ENCODE assay signal across 8 mouse cellular contexts in genomic region chr3:95658868-95659712, GRCm38 (mm10). TPM values are rescaled to one million over a fixed set of nuclear protein-coding genes. Genes with fewer than 3 reads are reported as not detected.
DNase-seq lines count a peak whose midpoint lies in the region; ATAC-seq lines count a peak whose summit lies in the region.

No protein-coding gene starts in this region.

- no peaks in the 10 kb centered on the region for H3K27me3 ChIP-seq in intestine, embryonic 14.5 days (replicated peaks; ENCODE audit: control insufficient read depth, insufficient read depth, low read length)
- no peaks in the 10 kb centered on the region for H3K27me3 ChIP-seq in limb, embryonic 11.5 days (ENCODE audit: control insufficient read depth, insufficient read depth, low read length)
- H3K27me3 ChIP-seq in midbrain, embryonic 12.5 days: no peaks in the 10 kb centered on the region

- H3K36me3 ChIP-seq in intestine, embryonic 14.5 days (ENCODE audit: control insufficient read depth, insufficient read depth, low read length): peaks cover 40% of the 10 kb centered on the region
- H3K36me3 ChIP-seq in limb, embryonic 11.5 days (ENCODE audit: control insufficient read depth, insufficient read depth, low read length): peaks cover 2% of the 10 kb centered on the region; the same call in 1 of the 2 replicates
- peaks cover 33% of the 10 kb centered on the region for H3K36me3 ChIP-seq in midbrain, embryonic 12.5 days

- H3K27ac ChIP-seq in intestine, embryonic 14.5 days (ENCODE audit: low read depth): peak overlapping the region; percentile 99
- peak overlapping the region; percentile 97 for H3K27ac ChIP-seq in limb, embryonic 11.5 days (replicated peaks; ENCODE audit: low read depth, low read length)
- H3K27ac ChIP-seq in midbrain, embryonic 12.5 days (replicated peaks): peak overlapping the region; percentile 98

- peak overlapping the region; percentile 100 for H3K4me3 ChIP-seq in intestine, embryonic 14.5 days (ENCODE audit: low read depth, low read length)
- H3K4me3 ChIP-seq in limb, embryonic 11.5 days (ENCODE audit: low read depth, low read length): peak overlapping the region; percentile 100
- H3K4me3 ChIP-seq in midbrain, embryonic 12.5 days: peak overlapping the region; percentile 99

- DNase-seq in cerebellum, adult 11-12 months: no peak
- DNase-seq in embryo, embryonic 10.5 days (ENCODE audit: low spot score): peak; percentile 90
- peak; percentile 80 for DNase-seq in gastrocnemius, postnatal 25 days
- DNase-seq in intestine, embryonic 14.5 days (ENCODE audit: low spot score): peak; percentile 86
- peak; percentile 83 for DNase-seq in limb, embryonic 11.5 days (ENCODE audit: low spot score)
- peak; percentile 75 to 79 for DNase-seq in spleen, postnatal 10 days (ENCODE audit: low spot score in 2 of 2)

- ATAC-seq in cerebellum, adult (ENCODE audit: insufficient number of reproducible peaks, low FRiP score, low TSS enrichment): peak; percentile 40
- ATAC-seq in intestine, embryonic 14.5 days (replicated peaks; ENCODE audit: low FRiP score, low TSS enrichment, low read depth): peak; percentile 58
- ATAC-seq in limb, embryonic 11.5 days (ENCODE audit: insufficient number of reproducible peaks, low FRiP score, low TSS enrichment, low read depth): peak; percentile 65
- ATAC-seq in midbrain, embryonic 12.5 days (ENCODE audit: low FRiP score, low read depth): peak; percentile 75

- under 1% methylated on average over 98 of the region's 113 CpGs for WGBS in intestine, embryonic 14.5 days
- WGBS in limb, embryonic 11.5 days: under 1% methylated on average over 78 of the region's 113 CpGs
- under 1% methylated on average over 89 of the region's 113 CpGs for WGBS in midbrain, embryonic 12.5 days

- H3K4me2 ChIP-seq in intestine, embryonic 14.5 days (ENCODE audit: low read length): peak overlapping the region; percentile 90
- H3K4me2 ChIP-seq in limb, embryonic 11.5 days (ENCODE audit: low read depth, severe bottlenecking): peak overlapping the region; percentile 93
- peak overlapping the region; percentile 91 for H3K4me2 ChIP-seq in midbrain, embryonic 12.5 days (replicated peaks)

- peak overlapping the region; percentile 99 for H3K9ac ChIP-seq in intestine, embryonic 14.5 days (ENCODE audit: low read length)
- peak overlapping the region; percentile 98 for H3K9ac ChIP-seq in limb, embryonic 11.5 days (ENCODE audit: low read length)
- peak overlapping the region; percentile 99 for H3K9ac ChIP-seq in midbrain, embryonic 12.5 days (replicated peaks)

- H3K9me3 ChIP-seq in intestine, embryonic 14.5 days (ENCODE audit: control insufficient read depth, low read length): no peaks in the 10 kb centered on the region
- H3K9me3 ChIP-seq in limb, embryonic 11.5 days (ENCODE audit: control insufficient read depth, low read length): no peaks in the 10 kb centered on the region
- no peaks in the 10 kb centered on the region for H3K9me3 ChIP-seq in midbrain, embryonic 12.5 days

- H3K4me1 ChIP-seq in intestine, embryonic 14.5 days (replicated peaks; ENCODE audit: control insufficient read depth, insufficient read depth, low read length): peaks cover 28% of the 10 kb centered on the region
- peaks cover 9% of the 10 kb centered on the region for H3K4me1 ChIP-seq in limb, embryonic 11.5 days (ENCODE audit: control insufficient read depth, insufficient read depth, low read length)
- H3K4me1 ChIP-seq in midbrain, embryonic 12.5 days: peaks cover 38% of the 10 kb centered on the region

RNA-seq across cellular contexts. Expression of gene Mcl1, which starts 0.5 kb away (rescaled TPM):
- total RNA-seq in gastrocnemius, postnatal 25 days (2021): 100 to 1,000 TPM; 111 to 133 TPM
- polyA plus RNA-seq in intestine, embryonic 14.5 days (2014; fragmentation: Nextera tagmentation; extraction: Ambion mirVana): 49.8 and 57.5 TPM in 2 replicates
- polyA plus RNA-seq in limb, embryonic 11.5 days (2014; fragmentation: Nextera tagmentation; extraction: Ambion mirVana): 63.2 and 67.9 TPM in 2 replicates
- 74.3 and 88.9 TPM in 2 replicates for polyA plus RNA-seq in midbrain, embryonic 12.5 days (2016; fragmentation: Nextera tagmentation; extraction: Ambion mirVana)

RNA-seq across cellular contexts. Expression of gene Adamtsl4, which starts 28.6 kb away (rescaled TPM):
- 10 to 100 TPM; 21.3 to 37.2 TPM for total RNA-seq in gastrocnemius, postnatal 25 days (2021)
- 1.2 and 2.6 TPM in 2 replicates for polyA plus RNA-seq in intestine, embryonic 14.5 days (2014; fragmentation: Nextera tagmentation; extraction: Ambion mirVana)
- 0.29 and 0.71 TPM in 2 replicates for polyA plus RNA-seq in limb, embryonic 11.5 days (2014; fragmentation: Nextera tagmentation; extraction: Ambion mirVana)
- 1.3 and 1.5 TPM in 2 replicates for polyA plus RNA-seq in midbrain, embryonic 12.5 days (2016; fragmentation: Nextera tagmentation; extraction: Ambion mirVana)

RNA-seq across cellular contexts. Expression of gene Ensa, which starts 34.3 kb away (rescaled TPM):
- 10 to 100 TPM; 92.1 to 93.9 TPM for total RNA-seq in gastrocnemius, postnatal 25 days (2021)
- 71.8 and 75.6 TPM in 2 replicates for polyA plus RNA-seq in intestine, embryonic 14.5 days (2014; fragmentation: Nextera tagmentation; extraction: Ambion mirVana)
- 78.7 and 81.8 TPM in 2 replicates for polyA plus RNA-seq in limb, embryonic 11.5 days (2014; fragmentation: Nextera tagmentation; extraction: Ambion mirVana)
- polyA plus RNA-seq in midbrain, embryonic 12.5 days (2016; fragmentation: Nextera tagmentation; extraction: Ambion mirVana): 100 and 106 TPM in 2 replicates
